Mouse (Mus musculus) stomach, postnatal 0 days (tissue): ENCODE results near the gene Ccnk. TPM values are rescaled to one million over a fixed set of nuclear protein-coding genes. Genes with fewer than 3 reads are reported as not detected.

Experiments
- ATAC-seq: fragments of 200-750 bp; cut with Nextera tagmentation; 2 replicates; pipeline ENCODE4 v1.8.0; 2017; ENCODE audit not compliant: low FRiP score, low TSS enrichment
- DNase-seq: peaks from one replicate; pipeline ENCODE4 v3.0.0-alpha.2; 2016; ENCODE audit warnings: low spot score
- H3K27ac ChIP-seq: fragments of 300-500 bp; sonication (generic); replicated peaks from 2 replicates; pipeline ENCODE4 v1.5.1; 2014; ENCODE audit warnings: mild to moderate bottlenecking, control low read depth
- H3K27me3 ChIP-seq: fragments of 300-500 bp; sonication (generic); 2 replicates; pipeline ENCODE4 v1.6.1; 2014; ENCODE audit warnings: low read length; ENCODE audit not compliant: control insufficient read depth, insufficient read depth
- H3K36me3 ChIP-seq: fragments of 300-500 bp; sonication (generic); 2 replicates; pipeline ENCODE4 v1.6.1; 2014; ENCODE audit warnings: low read length, mixed read lengths; ENCODE audit not compliant: control insufficient read depth, insufficient read depth
- H3K4me1 ChIP-seq: fragments of 300-500 bp; sonication (generic); replicated peaks from 2 replicates; pipeline ENCODE4 v1.6.1; 2014; ENCODE audit warnings: antibody characterized with exemption; ENCODE audit not compliant: control insufficient read depth, insufficient read depth
- H3K4me2 ChIP-seq: fragments of 300-500 bp; sonication (generic); replicated peaks from 2 replicates; pipeline ENCODE4 v1.6.1; 2014; ENCODE audit warnings: low read depth, mild to moderate bottlenecking, control low read depth, moderate library complexity
- H3K4me3 ChIP-seq: fragments of 300-500 bp; sonication (generic); 2 replicates; pipeline ENCODE4 v1.5.1; 2014; ENCODE audit warnings: low read depth, low read length, control low read depth
- H3K9ac ChIP-seq: fragments of 300-500 bp; sonication (generic); 2 replicates; pipeline ENCODE4 v1.6.1; 2014; ENCODE audit warnings: mild to moderate bottlenecking, low read length, control low read depth, mixed read lengths
- H3K9me3 ChIP-seq: fragments of 300-500 bp; sonication (generic); 2 replicates; pipeline ENCODE4 v1.6.1; 2016; ENCODE audit warnings: low read length; ENCODE audit not compliant: control insufficient read depth
- CTCF ChIP-seq: IDR thresholded peaks from 2 replicates; pipeline ENCODE4 v1.5.1; 2016; ENCODE audit warnings: antibody characterized with exemption, low read depth, mild to moderate bottlenecking, moderate library complexity
- EP300 ChIP-seq: optimal IDR thresholded peaks from 2 replicates; pipeline ENCODE3; 2016; ENCODE audit warnings: antibody characterized with exemption
- WGBS: fragments of 180-500 bp; shearing (Covaris S2); extraction: QIAGEN DNeasy Blood & Tissue Kit; methylation state at CpG from one replicate; pipeline ENCODE4 v1.1.7; 2014; 5-methylcytosine and 5-hydroxymethylcytosine counted together
- polyA plus RNA-seq: library from polyadenylated mRNA; unstranded; fragments of >200 nt; fragmentation: Nextera tagmentation; extraction: Ambion mirVana; gene quantifications from 2 replicates; pipeline ENCODE4 v1.2.1, GENCODE M21; 2015

Gene Ccnk
- polyA plus RNA-seq, 1 experiment from 2014 or later = 1.6 TPM

DNA sequence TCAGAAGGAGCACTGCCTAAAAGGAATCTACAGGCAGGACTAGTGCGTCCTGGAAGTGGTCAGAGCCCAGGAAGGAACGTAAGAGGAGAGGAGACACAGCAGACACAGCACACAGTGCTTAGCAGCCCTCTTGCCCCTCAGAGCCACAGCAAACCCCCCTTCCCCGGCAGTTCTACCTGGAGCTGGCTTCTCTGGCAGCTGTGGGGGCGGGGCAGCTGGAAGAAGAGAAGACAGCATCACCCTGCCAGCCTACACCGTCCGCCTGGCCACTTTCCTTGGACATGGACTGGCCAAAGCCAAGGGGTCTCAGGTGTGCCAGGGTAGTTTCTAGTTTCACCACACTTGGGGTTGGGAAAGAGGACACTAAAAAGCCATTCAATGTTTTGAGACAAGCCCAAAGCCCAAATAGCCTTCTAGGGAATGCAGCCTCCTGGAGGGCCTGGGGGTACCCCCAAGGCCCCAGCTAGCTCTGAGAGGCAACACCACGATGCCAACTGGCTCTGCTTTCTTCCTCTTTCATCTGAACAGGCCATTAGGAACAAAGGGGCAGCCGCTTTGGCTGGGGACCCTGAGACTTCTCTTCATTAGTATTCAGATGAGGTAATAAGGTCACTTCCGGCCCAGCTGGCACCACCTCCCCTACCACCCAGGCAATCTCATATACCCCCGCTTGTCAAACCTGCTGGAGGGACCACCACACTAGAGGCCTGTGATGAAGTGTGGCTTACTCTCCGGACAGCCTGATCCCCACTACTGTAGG, 37.4 kb downstream of the Ccnk start:
- Histone ChIP-seq H3K27me3 (no peaks in the 10 kb centered on the region), H3K4me1 (peaks cover 10% of the 10 kb centered on the region), H3K4me2 (no peak overlapping the region), H3K9ac (no peak overlapping the region), H3K4me3 (no peak overlapping the region), H3K27ac (no peak overlapping the region), H3K9me3 (no peaks in the 10 kb centered on the region), H3K36me3 (no peaks in the 10 kb centered on the region)
- WGBS = 84% methylated on average over 11 of the region's 11 CpGs
- ATAC-seq = no peak
- DNase-seq = no peak
- no peak for TF ChIP-seq EP300
- no peak for TF ChIP-seq CTCF

GRCm38 (mm10) chr12:108217572-108217971, 38.2 kb downstream of the Ccnk start:
- no peak overlapping the region for H3K27ac ChIP-seq
- 74% methylated on average over 5 of the region's 5 CpGs for WGBS
- ATAC-seq (peak; percentile 25; the same call in 1 of the 2 replicates), DNase-seq (peak; percentile 73)
- H3K4me3 ChIP-seq = no peak overlapping the region
- TF ChIP-seq EP300 (no peak), CTCF (peak; percentile 79)
- H3K4me1 ChIP-seq = peaks cover 10% of the 10 kb centered on the region
- H3K36me3 ChIP-seq = no peaks in the 10 kb centered on the region
- H3K9me3 ChIP-seq = no peaks in the 10 kb centered on the region
- no peak overlapping the region for H3K4me2 ChIP-seq
- H3K27me3 ChIP-seq = no peaks in the 10 kb centered on the region
- no peak overlapping the region for H3K9ac ChIP-seq

GRCm38 (mm10) chr12:108219163-108219562, 39.8 kb downstream of the Ccnk start:
- H3K36me3 ChIP-seq = no peaks in the 10 kb centered on the region
- 19% methylated on average over 14 of the region's 15 CpGs for WGBS
- H3K9ac ChIP-seq = no peak overlapping the region

GRCm38 (mm10) chr12:108219825-108220616, 40.6 kb downstream of the Ccnk start:
- Histone ChIP-seq H3K4me1 (peaks cover 10% of the 10 kb centered on the region), H3K9me3 (no peaks in the 10 kb centered on the region), H3K4me2 (peak overlapping the region; percentile 42), H3K9ac (no peak overlapping the region; the same call in 1 of the 2 replicates), H3K4me3 (no peak overlapping the region), H3K27ac (peak overlapping the region; percentile 77), H3K36me3 (no peaks in the 10 kb centered on the region), H3K27me3 (no peaks in the 10 kb centered on the region)
- no peak for DNase-seq
- no peak for TF ChIP-seq CTCF
- TF ChIP-seq EP300 = no peak
- 49% methylated on average over 21 of the region's 21 CpGs for WGBS
- ATAC-seq = 0 out of 2 replicates have a peak, but pooled peaks have one; percentile 21

More at GRCm38 (mm10) chr12:108219163-108219562, 39.8 kb downstream of the Ccnk start:
- TF ChIP-seq EP300 (no peak), CTCF (no peak)
- H3K4me1 ChIP-seq = peaks cover 10% of the 10 kb centered on the region
- peak overlapping the region; percentile 77 for H3K27ac ChIP-seq
- ATAC-seq (no peak), DNase-seq (no peak)
- no peaks in the 10 kb centered on the region for H3K9me3 ChIP-seq
- no peaks in the 10 kb centered on the region for H3K27me3 ChIP-seq
- peak overlapping the region; percentile 42 for H3K4me2 ChIP-seq
- H3K4me3 ChIP-seq = 0 out of 2 replicates have a peak overlapping the region, but pooled peaks have one; percentile 1

- no peak for DNase-seq
- H3K27ac ChIP-seq = no peak overlapping the region
- no peak overlapping the region for H3K9ac ChIP-seq
- H3K4me1 ChIP-seq = peaks cover 10% of the 10 kb centered on the region
- TF ChIP-seq CTCF (no peak), EP300 (no peak)
- no peaks in the 10 kb centered on the region for H3K9me3 ChIP-seq
- H3K4me3 ChIP-seq = no peak overlapping the region
- 64% methylated on average over 12 of the region's 12 CpGs for WGBS
- H3K4me2 ChIP-seq = no peak overlapping the region
- no peak for ATAC-seq
- no peaks in the 10 kb centered on the region for H3K27me3 ChIP-seq
- no peaks in the 10 kb centered on the region for H3K36me3 ChIP-seq
These were observed 41.2 kb downstream of the Ccnk start for GRCm38 (mm10) chr12:108220621-108221020.
